Mouse (Mus musculus): ENCODE results near the gene Iyd.
A peak's percentile ranks its signal among the peaks of the same experiment; 100 is the strongest.
"Not testable (repeated sequence)": the region's sequence is repeated elsewhere in the genome, so short reads cannot be mapped to it uniquely, and the experiment has no call there.

Iyd gene

GRCm38 (mm10) chr10:3540003-3540827, at the start of gene Iyd:
TSS of gene Iyd (plus strand) at chr10:3540240.
- DNase-seq (ENCODE audit: low spot score), result no peak

GRCm38 (mm10) chr10:3496791-3497190, 43.2 kb upstream of the Iyd start:
- no peak for DNase-seq (ENCODE audit: low spot score)

- DNase-seq (ENCODE audit: low spot score), result not testable (repeated sequence)
These were observed 39.2 kb upstream of the Iyd start for GRCm38 (mm10) chr10:3500846-3501245.

- DNase-seq (ENCODE audit: low spot score), result peak; percentile 92
These were observed 32.4 kb upstream of the Iyd start for GRCm38 (mm10) chr10:3507484-3508221.

- DNase-seq (ENCODE audit: low spot score), result peak; percentile 24
These were observed 31.8 kb upstream of the Iyd start for GRCm38 (mm10) chr10:3508222-3508588.

- no peak for DNase-seq (ENCODE audit: low spot score)
These were observed 31.3 kb upstream of the Iyd start for GRCm38 (mm10) chr10:3508746-3509145.

GRCm38 (mm10) chr10:3509663-3510277, 30.3 kb upstream of the Iyd start:
- no peak for DNase-seq (ENCODE audit: low spot score)

- no peak for DNase-seq (ENCODE audit: low spot score)
These were observed 29.6 kb upstream of the Iyd start for GRCm38 (mm10) chr10:3510486-3510885.

- DNase-seq (ENCODE audit: low spot score), result no peak
These were observed 28.6 kb upstream of the Iyd start for GRCm38 (mm10) chr10:3511401-3511800.

- no peak for DNase-seq (ENCODE audit: low spot score)
These were observed 27.3 kb upstream of the Iyd start for GRCm38 (mm10) chr10:3512620-3513305.

- no peak for DNase-seq (ENCODE audit: low spot score)
These were observed 26.1 kb upstream of the Iyd start for GRCm38 (mm10) chr10:3513947-3514346.

GRCm38 (mm10) chr10:3514634-3515033, 25.4 kb upstream of the Iyd start:
- DNase-seq (ENCODE audit: low spot score), result peak; percentile 53

GRCm38 (mm10) chr10:3516442-3516841, 23.6 kb upstream of the Iyd start:
- no peak for DNase-seq (ENCODE audit: low spot score)

- no peak for DNase-seq (ENCODE audit: low spot score)
These were observed 16.8 kb upstream of the Iyd start for GRCm38 (mm10) chr10:3523044-3523793.

GRCm38 (mm10) chr10:3524513-3524912, 15.5 kb upstream of the Iyd start:
- DNase-seq (ENCODE audit: low spot score), result no peak

- no peak for DNase-seq (ENCODE audit: low spot score)
These were observed 14.5 kb upstream of the Iyd start for GRCm38 (mm10) chr10:3525420-3526019.

GRCm38 (mm10) chr10:3529807-3530206, 10.2 kb upstream of the Iyd start:
- peak; percentile 47 for DNase-seq (ENCODE audit: low spot score)

GRCm38 (mm10) chr10:3530661-3531060, 9.4 kb upstream of the Iyd start:
- no peak for DNase-seq (ENCODE audit: low spot score)

- peak; percentile 84 for DNase-seq (ENCODE audit: low spot score)
These were observed 8.7 kb upstream of the Iyd start for GRCm38 (mm10) chr10:3531375-3531774.

GRCm38 (mm10) chr10:3534445-3534844, 5.6 kb upstream of the Iyd start:
- peak; percentile 55 for DNase-seq (ENCODE audit: low spot score)

GRCm38 (mm10) chr10:3536361-3536760, 3.7 kb upstream of the Iyd start:
- no peak for DNase-seq (ENCODE audit: low spot score)
